Mouse (Mus musculus) T-helper 1 cell (primary cell): Measurements from ENCODE around the gene Gm20683.
"Not testable (repeated sequence)": the region's sequence is repeated elsewhere in the genome, so short reads cannot be mapped to it uniquely, and the experiment has no call there.

Source experiments
- in situ Hi-C: fragments of 300-600 bp; cut with MboI, MseI; formaldehyde crosslinking; loops from one replicate; pipeline ENCODE4 v1.15.1; 2025; ENCODE audit warnings: high pct_unique_total_duplicates

Gene Gm20683

DNA sequence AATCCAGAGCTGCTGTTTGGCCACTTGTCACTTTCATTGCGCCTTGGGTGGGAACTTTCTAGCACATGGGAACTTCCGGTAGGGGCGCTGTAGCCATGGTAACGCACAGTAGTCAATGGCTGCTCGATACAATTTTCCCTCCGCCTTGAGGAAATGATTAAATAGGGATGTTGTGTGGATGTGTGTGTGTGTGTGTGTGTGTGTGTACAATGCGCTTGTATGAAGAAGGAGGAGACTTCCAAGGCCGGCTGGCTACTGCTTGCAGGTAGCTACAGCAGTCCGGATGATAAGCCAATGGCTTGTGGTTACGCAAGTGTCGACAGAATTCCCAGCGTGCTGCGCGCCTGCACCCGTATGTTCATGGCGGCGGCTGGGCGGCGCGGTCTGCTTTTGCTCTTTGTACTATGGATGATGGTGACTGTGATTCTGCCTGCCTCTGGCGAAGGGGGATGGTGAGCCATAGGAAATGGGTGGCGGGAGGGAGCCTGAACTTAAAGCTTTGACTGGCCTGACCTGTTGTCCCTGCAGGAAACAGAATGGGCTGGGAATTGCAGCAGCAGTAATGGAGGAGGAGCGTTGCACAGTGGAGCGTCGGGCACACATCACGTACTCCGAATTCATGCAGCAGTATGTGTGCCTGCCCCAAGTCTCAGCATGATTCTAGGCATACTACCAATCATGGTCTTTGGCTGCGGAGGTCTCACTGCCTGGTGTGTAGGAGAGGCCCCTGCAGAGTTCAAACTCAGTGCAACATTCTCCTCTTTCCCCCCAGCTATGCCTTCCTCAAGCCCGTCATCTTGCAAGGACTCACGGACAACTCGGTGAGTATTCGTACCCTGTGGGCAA lies 12.6 kb downstream of the Gm20683 start, which contains the start of gene Jmjd8:
Gene Jmjd8, plus strand, starts transcription at position 156 of the 846 bp plus-strand sequence.
- in situ Hi-C loops: no loop called here

DNA sequence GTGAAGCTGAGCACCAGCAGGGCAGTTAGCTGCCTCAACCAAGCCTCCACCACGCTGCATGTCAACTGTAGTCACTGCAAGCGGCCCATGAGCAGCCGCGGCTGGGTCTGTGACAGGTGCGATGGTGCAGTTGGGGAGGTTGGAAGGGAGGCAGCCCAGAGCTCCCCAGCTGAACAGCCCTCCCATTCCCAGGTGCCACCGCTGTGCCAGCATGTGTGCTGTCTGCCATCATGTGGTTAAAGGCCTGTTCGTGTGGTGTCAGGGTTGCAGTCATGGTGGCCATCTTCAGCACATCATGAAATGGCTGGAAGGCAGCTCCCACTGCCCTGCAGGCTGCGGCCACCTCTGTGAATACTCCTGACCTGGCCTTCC lies 13.4 kb downstream of the Gm20683 start:
- in situ Hi-C loops: no loop called here

DNA sequence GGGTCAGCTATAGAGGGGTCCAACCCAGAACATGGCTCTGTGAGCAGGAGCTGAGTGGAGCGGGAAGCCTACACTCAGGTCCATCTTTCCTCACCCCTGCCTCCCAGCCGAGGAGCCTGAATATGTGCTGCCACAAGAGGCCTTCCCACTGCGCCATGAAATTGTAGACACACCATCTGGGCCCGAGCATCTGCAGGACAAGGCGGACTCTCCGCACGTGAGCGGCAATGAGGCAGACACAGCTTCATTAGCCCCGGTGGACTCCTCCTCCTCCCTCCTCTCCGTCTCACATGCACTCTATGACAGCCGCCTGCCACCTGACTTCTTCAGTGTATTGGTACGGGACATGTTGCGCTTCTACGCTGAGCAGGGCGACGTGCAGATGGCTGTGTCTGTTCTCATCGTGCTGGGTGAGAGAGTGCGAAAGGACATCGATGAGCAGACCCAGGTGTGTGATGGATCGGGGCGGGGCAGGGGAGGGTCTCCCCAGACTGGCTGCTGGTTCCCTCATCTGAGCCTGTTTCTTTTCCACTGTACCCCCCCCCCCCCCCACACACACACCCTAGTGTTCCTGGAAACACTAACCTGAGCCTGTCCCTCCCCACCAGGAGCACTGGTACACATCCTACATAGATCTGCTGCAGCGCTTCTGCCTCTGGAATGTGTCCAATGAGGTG lies 13.9 kb downstream of the Gm20683 start:
- in situ Hi-C loops: no loop called here

DNA sequence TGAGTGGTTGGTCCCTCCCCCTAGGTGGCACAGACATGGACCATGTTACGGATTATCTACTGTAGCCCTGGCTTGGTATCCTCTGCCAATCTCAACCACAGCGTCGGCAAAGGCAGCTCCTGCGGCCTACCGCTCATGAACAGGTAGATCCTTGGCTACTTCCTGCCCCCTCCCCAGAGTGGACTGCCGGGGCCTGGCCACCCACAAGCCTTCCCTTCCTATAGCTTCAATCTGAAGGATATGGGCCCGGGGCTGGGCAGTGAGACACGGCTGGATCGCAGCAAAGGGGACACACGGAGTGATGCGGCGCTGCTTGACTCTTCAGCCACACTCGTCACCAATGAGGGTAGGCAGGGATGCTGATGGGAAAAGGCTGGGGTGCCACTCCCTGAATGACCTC lies 14.6 kb downstream of the Gm20683 start:
- in situ Hi-C loops: no loop called here

DNA sequence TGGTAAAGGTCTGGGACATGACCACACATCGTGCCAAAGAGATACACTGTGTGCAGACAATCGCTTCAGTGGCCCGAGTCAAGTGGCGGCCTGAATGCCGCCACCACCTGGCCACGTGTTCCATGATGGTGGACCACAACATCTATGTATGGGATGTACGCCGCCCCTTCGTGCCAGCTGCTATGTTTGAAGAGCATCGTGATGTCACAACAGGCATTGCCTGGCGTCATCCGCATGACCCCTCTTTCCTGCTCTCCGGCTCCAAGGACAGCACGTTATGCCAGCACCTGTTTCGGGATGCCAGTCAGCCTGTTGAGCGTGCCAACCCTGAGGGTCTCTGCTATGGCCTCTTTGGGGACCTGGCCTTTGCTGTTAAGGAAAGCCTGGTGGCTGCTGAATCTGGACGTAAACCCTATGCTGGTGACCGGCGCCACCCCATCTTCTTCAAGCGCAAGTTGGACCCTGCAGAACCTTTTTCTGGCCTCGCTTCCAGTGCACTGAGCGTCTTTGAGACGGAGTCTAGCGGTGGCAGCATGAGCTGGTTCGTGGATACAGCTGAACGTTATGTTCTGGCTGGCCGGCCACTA lies 15.5 kb downstream of the Gm20683 start:
- in situ Hi-C loops: no loop called here

DNA sequence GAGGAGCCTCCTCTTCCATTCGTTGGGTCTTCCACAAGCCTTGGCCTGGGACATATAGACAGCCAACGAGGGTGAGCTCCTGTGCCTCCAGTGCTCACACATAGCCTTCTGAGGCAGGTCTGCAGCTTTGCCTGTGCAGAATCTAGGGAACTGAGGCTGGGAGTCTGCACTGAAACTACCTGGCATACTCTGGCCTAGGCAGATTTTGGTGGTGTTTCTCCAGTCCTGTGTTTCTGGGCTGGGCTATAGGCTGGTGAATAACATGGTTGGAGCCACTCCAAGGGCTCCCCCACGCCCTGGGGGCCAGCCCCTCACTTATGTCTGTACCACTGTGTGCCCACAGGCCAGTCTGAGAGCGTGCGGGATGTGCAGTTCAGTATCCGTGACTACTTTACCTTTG lies 16.3 kb downstream of the Gm20683 start:
- in situ Hi-C loops: no loop called here

DNA sequence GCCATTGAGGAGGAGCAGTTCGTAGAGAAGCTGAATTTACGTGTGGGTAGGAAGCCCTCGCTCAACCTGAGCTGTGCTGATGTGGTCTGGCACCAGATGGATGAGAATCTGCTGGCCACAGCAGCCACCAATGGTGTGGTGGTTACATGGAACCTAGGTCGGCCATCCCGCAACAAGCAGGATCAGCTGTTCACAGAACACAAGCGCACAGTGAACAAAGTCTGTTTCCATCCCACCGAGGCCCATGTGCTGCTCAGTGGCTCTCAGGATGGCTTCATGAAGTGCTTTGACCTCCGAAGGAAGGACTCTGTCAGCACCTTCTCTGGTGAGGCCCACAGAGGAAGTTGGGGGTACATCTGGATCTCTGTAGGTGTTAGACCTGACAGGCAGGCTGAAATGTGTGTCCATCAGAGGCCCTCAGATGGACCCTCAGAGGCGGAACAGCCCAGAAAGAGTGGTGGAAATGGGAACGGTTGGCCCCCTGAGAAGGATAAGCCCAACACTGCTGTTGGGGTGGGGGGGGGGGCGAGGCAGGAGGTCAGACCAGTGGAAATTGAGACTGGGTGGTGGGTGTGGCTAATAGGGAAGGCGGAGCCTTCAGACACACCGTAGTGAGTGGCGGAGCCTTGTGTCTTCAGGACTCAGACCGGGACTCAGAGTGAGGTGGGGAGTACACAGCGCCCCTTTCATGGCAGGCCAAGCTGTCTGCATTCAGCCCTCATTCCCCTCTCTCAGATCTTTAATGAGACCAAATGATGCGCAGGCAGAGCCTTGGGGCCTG lies 17.0 kb downstream of the Gm20683 start:
- in situ Hi-C loops: no loop called here

DNA sequence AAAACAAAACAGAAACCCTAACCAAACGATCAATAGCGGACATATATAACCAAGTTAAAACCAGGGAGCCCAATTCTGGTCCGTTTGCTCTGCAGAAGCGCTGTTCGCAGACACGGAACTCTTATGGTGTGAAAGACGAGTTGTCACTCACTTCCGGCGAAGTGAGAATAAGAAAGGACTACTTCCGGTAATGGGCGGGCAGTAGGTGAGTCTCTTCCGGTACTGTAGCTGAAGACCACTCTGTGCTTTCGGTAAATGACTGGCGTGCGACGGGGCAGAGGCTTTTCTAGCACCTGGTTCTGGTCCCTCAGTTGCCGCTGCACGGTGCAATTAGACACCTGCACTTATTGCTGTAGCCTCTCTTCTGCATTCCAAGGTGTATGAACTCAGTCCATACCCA lies 18.1 kb downstream of the Gm20683 start, which contains the start of gene Wdr24:
Gene Wdr24, plus strand, starts transcription at position 176 of the 400 bp plus-strand sequence.
- in situ Hi-C loops: no loop called here

DNA sequence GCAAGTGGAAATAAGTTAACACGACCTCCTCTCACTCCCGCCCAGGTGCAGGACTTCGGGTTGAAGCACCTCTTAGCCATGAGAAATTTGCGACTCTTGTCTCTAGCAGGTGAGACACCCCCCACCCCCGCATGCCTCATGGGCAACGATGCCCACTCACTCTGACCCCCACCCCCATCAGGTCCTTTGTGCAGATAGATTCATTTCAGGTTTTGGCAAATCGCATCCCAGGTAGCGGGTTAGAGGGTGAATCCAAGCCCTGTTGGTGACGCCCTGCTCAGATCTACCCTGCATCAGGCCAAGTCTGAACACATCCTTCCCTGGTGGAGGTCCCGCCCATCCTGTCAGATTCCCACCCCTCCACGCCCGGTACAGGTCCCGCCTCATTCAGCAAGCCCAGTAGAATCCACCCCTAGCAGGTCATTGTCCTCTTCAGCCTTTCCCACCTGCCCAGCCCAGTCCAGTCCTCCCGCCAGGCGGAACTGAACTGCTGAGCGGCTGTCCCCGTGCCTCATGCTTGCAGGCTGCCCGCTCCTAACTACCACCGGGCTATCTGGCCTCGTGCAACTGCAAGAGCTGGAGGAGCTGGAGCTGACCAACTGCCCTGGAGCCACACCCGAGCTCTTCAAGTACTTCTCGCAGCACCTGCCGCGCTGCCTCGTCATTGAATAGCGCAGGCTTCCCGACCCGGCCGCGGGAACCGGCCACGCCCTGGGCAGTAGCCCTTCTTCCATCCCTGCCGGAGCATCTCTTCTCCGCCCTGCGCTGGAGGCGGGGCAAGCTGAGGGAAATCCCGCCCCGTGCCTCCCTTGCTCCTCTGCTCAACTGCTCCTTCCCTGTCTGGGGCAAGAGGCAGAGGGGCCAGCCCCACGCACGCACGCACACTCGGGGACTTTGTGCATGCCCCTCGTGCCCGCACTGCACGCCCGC lies 22.4 kb downstream of the Gm20683 start:
- in situ Hi-C loops: no loop called here

DNA sequence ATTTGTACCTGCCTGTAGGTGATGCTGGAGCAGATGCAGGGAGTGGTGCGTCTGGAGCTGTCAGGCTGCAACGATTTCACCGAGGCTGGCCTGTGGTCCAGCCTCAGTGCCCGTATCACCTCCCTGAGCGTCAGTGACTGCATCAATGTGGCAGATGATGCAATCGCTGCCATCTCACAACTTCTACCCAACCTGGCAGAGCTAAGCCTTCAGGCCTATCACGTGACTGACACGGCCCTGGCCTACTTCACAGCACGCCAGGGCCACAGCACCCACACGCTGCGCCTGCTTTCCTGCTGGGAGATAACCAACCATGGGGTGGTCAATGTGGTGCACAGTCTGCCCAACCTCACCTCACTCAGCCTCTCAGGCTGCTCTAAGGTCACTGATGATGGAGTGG lies 23.9 kb downstream of the Gm20683 start:
- in situ Hi-C loops: no loop called here

DNA sequence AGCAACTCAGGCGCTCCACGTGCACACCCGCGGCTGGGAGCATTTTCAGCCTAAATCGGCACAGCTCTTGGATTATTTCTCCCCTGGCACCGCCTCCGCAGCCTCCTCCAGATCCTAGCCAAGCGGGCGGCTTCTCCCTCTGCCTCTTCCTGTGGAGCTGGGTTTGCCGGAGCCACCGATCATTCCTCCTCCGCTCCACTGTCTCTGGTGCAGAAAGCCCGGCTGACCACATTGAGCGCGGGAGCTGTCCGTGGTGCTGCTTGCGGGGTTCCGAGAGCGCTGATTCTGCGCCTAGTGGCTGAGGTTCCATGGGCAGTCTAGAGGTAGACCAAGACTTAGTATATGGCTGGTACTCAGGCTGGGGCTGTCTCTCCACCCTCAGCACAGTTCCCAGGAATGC lies 28.1 kb downstream of the Gm20683 start:
- in situ Hi-C loops: no loop called here

DNA sequence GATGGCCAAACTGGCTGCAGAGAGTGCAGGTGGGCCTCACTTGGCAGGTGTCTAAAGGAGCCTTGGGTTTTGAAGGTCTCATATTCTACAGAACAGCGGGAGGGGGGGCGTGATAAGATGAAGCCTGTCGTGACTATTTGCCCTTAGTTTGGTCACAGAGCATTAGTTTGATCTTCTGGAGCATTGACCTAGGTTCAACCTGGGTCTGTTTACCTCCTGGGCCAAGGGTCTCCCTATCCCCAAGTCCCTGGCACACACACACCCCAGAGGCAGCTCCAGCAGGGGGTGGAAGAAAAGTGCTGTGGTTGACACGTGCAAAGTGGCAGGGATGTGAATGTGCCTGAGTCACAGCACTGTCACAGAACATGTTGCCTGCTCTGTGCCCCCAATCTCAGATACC lies 30.7 kb downstream of the Gm20683 start:
- in situ Hi-C loops: no loop called here

DNA sequence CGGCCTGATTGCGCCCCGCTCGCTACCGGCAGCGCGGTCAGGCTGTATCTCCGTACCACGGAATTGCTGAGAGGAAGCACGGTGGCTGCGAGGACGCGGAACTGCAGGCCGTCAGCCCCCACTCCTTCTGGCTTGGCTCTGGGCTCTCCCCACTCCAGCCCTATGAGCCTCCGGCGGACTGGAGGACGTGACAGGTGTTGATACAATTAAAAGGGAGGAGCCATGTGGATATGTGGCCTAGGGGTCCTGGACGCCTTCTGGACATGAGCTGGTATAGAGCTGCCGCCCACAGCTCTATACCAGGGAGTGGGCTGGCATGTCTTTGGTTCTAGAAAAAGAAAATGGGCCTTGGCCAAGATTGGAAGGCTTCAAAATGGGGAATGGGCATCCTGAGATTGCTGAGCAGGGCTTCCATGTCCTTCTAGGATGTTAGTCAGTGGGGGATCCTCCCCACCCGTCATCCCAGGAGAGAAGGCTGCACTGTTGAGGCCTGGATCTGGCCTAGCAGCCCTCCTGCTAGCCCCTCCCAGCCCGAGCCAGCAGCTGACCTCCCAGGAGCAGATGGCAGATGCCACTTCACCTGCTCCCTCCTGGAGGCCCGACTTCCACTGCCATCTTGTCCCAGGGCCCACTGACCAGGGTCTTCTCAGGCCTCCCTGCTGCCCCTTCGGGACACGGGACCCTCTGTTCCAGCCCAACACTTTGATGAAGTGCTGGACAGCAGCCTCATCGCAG lies 31.8 kb downstream of the Gm20683 start:
- in situ Hi-C loops: no loop called here

DNA sequence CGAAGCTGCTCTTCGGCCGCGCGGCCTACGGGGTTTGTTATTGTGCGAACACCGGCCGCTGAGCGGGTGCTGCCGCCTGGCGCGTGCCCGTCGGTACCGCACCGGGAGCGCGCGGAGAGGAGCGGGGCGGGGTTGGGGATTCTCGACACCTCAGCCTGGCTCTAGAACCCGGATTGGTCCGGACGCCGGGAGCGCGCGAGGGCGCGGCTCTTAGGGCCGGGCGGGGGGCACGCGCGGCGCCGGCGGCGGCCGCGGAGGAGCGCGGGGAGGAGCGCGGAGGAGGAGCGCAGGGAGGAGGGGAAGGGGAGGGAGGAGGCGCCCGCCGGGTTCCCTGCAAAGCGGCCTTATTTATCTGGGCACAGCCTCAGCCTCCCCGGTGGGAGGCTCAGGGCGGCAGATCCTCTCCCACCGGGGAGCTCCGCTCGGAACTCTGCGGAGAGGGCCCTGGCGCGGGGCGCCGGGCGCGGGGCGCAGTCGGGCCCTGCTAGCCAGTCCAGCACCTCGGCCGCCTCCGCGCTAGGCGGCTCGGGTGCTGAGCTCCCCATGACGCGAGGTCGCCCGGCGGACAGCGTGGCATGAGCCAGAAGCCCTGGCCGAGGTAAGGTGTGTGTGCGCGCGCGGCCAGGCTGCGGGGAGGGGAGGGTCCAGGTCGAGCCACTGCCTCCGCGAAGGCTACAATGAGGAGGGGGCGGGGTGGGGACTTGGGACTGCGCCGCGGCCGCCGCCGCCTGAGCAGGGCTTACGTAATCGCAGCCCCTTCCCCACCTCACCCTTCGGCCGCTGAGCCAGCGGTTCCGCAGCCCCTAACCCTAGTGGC lies 32.6 kb downstream of the Gm20683 start, which contains the start of gene Fbxl16:
Gene Fbxl16, plus strand, starts transcription at position 297 of the 817 bp plus-strand sequence.
- in situ Hi-C loops: no loop called here

DNA sequence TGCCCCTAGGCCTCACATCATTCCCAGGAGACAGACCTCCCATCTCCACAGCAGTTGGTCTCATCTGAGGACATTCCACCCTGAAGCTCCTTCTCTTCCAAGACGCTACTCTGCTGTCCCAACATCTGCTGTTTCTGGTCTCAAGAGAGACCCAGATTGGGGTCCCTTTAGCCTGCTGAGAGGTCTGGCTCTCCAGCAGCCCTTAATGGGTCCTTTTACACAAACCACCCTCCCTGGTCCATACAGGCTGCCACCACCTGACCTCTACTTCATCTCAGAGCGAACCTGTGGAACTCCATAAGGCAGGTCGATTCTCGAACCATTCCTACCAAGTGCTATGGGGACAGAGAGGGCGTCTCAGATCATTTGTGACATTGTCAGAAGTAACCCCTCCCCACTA lies 33.5 kb downstream of the Gm20683 start:
- in situ Hi-C loops: no loop called here

DNA sequence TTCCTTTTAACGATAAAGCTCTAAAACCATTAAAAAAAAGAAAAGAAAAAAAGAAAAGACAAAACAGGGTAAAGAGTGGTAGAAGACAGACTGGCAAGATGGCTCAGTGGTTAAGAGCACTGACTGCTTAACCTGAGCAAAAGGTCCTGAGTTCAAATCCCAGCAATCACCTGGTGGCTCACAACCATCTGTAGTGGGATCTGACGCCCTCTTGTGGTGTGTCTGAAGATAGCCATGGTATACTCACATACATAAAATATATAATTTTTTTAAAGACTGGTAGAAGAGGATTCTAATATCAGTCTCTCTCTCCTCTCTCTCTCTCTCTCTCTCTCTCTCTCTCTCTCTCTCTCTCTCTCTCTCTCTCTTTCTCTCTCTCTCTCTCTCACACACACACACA lies 34.1 kb downstream of the Gm20683 start:
- in situ Hi-C loops: not testable (repeated sequence)

DNA sequence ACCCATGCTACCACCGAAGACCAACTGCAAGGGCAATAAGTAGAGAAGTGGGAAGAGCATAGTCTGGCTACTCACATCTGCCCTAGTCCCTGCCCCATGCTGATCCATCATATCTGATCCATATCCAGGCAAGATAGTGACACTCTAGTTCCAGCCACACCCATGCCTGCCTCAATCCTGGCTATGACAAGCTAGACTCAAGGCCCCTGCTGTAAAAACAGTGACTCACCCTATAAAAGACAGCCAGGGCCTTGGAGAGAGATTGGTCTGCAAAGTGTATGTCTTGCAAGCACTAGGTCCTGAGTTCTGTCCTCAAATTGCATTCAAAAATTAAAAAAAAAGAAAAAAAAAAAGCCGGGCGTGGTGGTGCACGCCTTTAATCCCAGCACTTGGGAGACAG lies 35.1 kb downstream of the Gm20683 start:
- in situ Hi-C loops: no loop called here

DNA sequence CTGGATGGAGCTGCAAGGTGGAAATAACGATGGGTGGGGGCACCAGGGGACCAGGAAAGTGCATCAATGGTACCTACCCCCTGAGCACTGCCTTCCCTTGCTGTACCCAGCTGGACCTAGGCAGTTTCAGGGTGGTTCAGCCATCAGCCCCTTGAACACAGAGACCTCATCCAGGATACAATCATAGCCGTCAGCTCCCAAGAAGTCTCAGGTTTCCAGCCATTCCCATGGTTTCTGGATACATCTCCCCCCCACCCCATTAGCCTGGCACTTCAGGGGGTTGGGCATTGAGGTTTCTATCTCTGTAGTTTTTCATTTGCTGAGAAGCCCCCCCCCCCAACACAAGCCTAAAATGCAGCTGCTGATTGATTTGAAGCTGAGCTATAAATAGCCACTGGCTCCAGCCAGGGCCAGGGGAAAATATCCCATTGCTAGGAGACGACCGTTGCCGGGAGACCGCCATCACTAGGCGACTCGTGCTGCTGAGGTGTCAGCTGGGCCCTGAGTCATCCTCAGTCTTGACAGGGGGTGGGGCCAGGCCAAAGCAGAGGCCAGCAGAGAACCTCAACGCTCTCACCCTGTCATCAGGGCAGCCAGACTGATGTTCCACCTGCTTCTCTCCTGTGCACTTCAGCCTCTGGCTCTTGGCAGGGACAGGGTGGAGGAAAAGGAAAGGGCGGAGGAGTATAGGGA lies 38.6 kb downstream of the Gm20683 start:
- in situ Hi-C loops: loop anchor here (5.0 kb wide), 1 partner anchor 66 kb away; the partner anchor contains the start of gene Mslnl
